In the genomic region with DNA sequence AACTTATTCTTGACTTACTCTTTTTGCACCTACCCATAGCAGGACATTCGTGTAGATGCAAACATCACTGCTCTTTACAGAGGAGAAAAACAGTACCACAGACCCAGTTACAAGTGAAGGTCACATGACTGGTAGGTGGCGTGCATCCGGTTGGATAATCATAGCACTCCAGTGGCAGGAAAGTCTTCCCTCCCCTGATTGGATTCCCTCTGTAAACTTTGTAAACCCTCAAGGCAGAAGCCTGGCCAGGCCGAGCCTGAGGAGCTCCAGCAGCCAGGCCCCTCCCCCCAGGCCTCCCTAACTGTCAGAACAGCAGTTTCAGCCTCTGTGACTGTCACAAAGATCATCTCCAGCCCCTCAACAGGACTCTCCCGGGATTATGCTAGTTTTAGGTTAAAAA, we compare ENCODE assay signal across 8 mouse cellular contexts. TPM values are rescaled to one million over a fixed set of nuclear protein-coding genes. Genes with fewer than 3 reads are reported as not detected.
A peak's percentile ranks its signal among the peaks of the same experiment; 100 is the strongest.
DNase-seq lines count a peak whose midpoint lies in the region; ATAC-seq and TF ChIP-seq lines count a peak whose summit lies in the region.

No protein-coding gene starts in this region.

- no peak for TF ChIP-seq EP300 in liver, embryonic 14.5 days (IDR thresholded peaks at IDR 0.05; ENCODE audit: low read depth)

- intact Hi-C loops in heart, postnatal 14 days (cut with DNase I) = no loop called here

- WGBS in liver, embryonic 14.5 days (ENCODE audit: insufficient replicate concordance) = 11% methylated on average over 5 of the region's 5 CpGs
- WGBS in forebrain, embryonic 12.5 days = 58% methylated on average over 5 of the region's 5 CpGs
- WGBS in limb, embryonic 10.5 days = 43% methylated on average over 5 of the region's 5 CpGs

- no peaks in the 10 kb centered on the region for H3K27me3 ChIP-seq in liver, embryonic 14.5 days (ENCODE audit: control insufficient read depth, insufficient read depth, low read length)
- H3K27me3 ChIP-seq in forebrain, embryonic 12.5 days = no peaks in the 10 kb centered on the region
- no peaks in the 10 kb centered on the region for H3K27me3 ChIP-seq in limb, embryonic 10.5 days (ENCODE audit: low read depth, poor library complexity, severe bottlenecking)

- H3K9me3 ChIP-seq in liver, embryonic 14.5 days (ENCODE audit: control insufficient read depth, low read length) = no peaks in the 10 kb centered on the region
- H3K9me3 ChIP-seq in forebrain, embryonic 12.5 days = no peaks in the 10 kb centered on the region
- no peaks in the 10 kb centered on the region for H3K9me3 ChIP-seq in limb, embryonic 10.5 days (replicated peaks)

- no peaks in the 10 kb centered on the region for H3K36me3 ChIP-seq in liver, embryonic 14.5 days (replicated peaks; ENCODE audit: control insufficient read depth, insufficient read depth, low read depth)
- peaks cover 5% of the 10 kb centered on the region; the same call in 1 of the 2 replicates for H3K36me3 ChIP-seq in forebrain, embryonic 12.5 days (replicated peaks)
- 0 out of 2 replicates have a peak, but pooled peaks cover 5% of the 10 kb centered on the region for H3K36me3 ChIP-seq in limb, embryonic 10.5 days

- peaks cover 0 to 6% of the 10 kb centered on the region in 2 experiments; a peak in 2 of 4 replicates for H3K4me1 ChIP-seq in liver, embryonic 14.5 days (replicated peaks; ENCODE audit: control insufficient read depth in 2 of 2, insufficient read depth in 2 of 2, low read length in 1 of 2)
- no peaks in the 10 kb centered on the region for H3K4me1 ChIP-seq in forebrain, embryonic 12.5 days
- H3K4me1 ChIP-seq in limb, embryonic 10.5 days = peaks cover 8% of the 10 kb centered on the region; the same call in 1 of the 2 replicates

- no peak overlapping the region for H3K27ac ChIP-seq in liver, embryonic 14.5 days
- H3K27ac ChIP-seq in forebrain, embryonic 12.5 days = no peak overlapping the region
- H3K27ac ChIP-seq in limb, embryonic 10.5 days = no peak overlapping the region

- no peak overlapping the region for H3K4me3 ChIP-seq in liver, embryonic 14.5 days (ENCODE audit: insufficient read depth in 1 of 2, low read depth in 2 of 2, low read length in 2 of 2)
- H3K4me3 ChIP-seq in forebrain, embryonic 12.5 days (replicated peaks) = no peak overlapping the region
- H3K4me3 ChIP-seq in limb, embryonic 10.5 days = no peak overlapping the region

- H3K4me2 ChIP-seq in liver, embryonic 14.5 days (ENCODE audit: low read depth) = peak overlapping the region; percentile 36
- H3K4me2 ChIP-seq in forebrain, embryonic 12.5 days = no peak overlapping the region

- H3K9ac ChIP-seq in liver, embryonic 14.5 days (replicated peaks) = no peak overlapping the region
- H3K9ac ChIP-seq in forebrain, embryonic 12.5 days = no peak overlapping the region

- TF ChIP-seq CTCF in liver, embryonic 14.5 days (IDR thresholded peaks at IDR 0.05; ENCODE audit: low read depth) = no peak

- peak; percentile 43; the same call in 1 of the 2 replicates for ATAC-seq in liver, embryonic 14.5 days (ENCODE audit: insufficient read depth)
- ATAC-seq in forebrain, embryonic 12.5 days (ENCODE audit: low FRiP score) = no peak

- peak; percentile 56 for DNase-seq in urinary bladder, postnatal 14 days (ENCODE audit: low spot score)
- DNase-seq in urinary bladder, postnatal 25 days (ENCODE audit: low spot score) = no peak
- DNase-seq in heart, postnatal 14 days = peak; percentile 53 to 57
- DNase-seq in liver, embryonic 14.5 days (ENCODE audit: low read depth in 3 of 3, low spot score in 3 of 3) = no peak
- DNase-seq in testis, postnatal 10 days (ENCODE audit: low spot score) = peak; percentile 66
- no peak for DNase-seq in cerebellum, adult 9-11 months
- no peak for DNase-seq in limb, embryonic 10.5 days (ENCODE audit: low spot score)

RNA-seq across cellular contexts. Expression of a gene that starts 12.2 kb away (rescaled TPM):
- 10 to 100 TPM; 78.8 to 79.7 TPM for total RNA-seq in heart, postnatal 14 days (2021)
- polyA plus RNA-seq in liver, embryonic 14.5 days (2012; rRNA removed) = 36.1 and 46.7 TPM in 2 replicates
- 28.1 and 32.9 TPM in 2 replicates for polyA plus RNA-seq in liver, embryonic 14.5 days (2014; fragmentation: Nextera tagmentation; extraction: Ambion mirVana)
- polyA plus RNA-seq in forebrain, embryonic 12.5 days (2016; fragmentation: Nextera tagmentation; extraction: Ambion mirVana) = 101 and 104 TPM in 2 replicates
- 53.3 and 61.0 TPM in 2 replicates for polyA plus RNA-seq in limb, embryonic 10.5 days (2016; fragmentation: Nextera tagmentation; extraction: Ambion mirVana)

RNA-seq across cellular contexts. Expression of a gene that starts 12.6 kb away (rescaled TPM):
- total RNA-seq in heart, postnatal 14 days (2021) = 1 to 10 TPM in 1 of 2 experiments, under 1 TPM in 1; 0.91 to 1.5 TPM
- polyA plus RNA-seq in liver, embryonic 14.5 days (2012; rRNA removed) = 0.28 and 0.51 TPM in 2 replicates
- polyA plus RNA-seq in liver, embryonic 14.5 days (2014; fragmentation: Nextera tagmentation; extraction: Ambion mirVana) = 1.5 and 1.9 TPM in 2 replicates
- 5.0 and 5.2 TPM in 2 replicates for polyA plus RNA-seq in forebrain, embryonic 12.5 days (2016; fragmentation: Nextera tagmentation; extraction: Ambion mirVana)
- 2.6 TPM in 2 replicates for polyA plus RNA-seq in limb, embryonic 10.5 days (2016; fragmentation: Nextera tagmentation; extraction: Ambion mirVana)

Comparison
In these comparisons a context has a peak if more than half of its experiments do, and no peak if none do; other contexts are left out.
1. DNase-seq: peak in urinary bladder, postnatal 14 days (single experiment), heart, postnatal 14 days (2 of 2) and testis, postnatal 10 days (single experiment); none in urinary bladder, postnatal 25 days (single experiment), liver, embryonic 14.5 days (0 of 3), cerebellum, adult 9-11 months (single experiment) and limb, embryonic 10.5 days (single experiment).